Mouse (Mus musculus): Measurements from ENCODE around the gene Gpr4.

GRCm38 (mm10) chr7:19211041-19211675 is 1.2 kb upstream of the Gpr4 start:
- no peak for TF ChIP-seq ZC3H11A (IDR thresholded peaks at IDR 0.05; ENCODE audit: borderline replicate concordance, low read depth, low read length)
- TF ChIP-seq CHD2 (IDR thresholded peaks at IDR 0.05; ENCODE audit: low read depth, low read length), result no peak
- no peak for TF ChIP-seq ZNF384 (IDR thresholded peaks at IDR 0.05; ENCODE audit: low read depth, low read length)
- no peak for TF ChIP-seq HCFC1 (IDR thresholded peaks at IDR 0.05; ENCODE audit: borderline replicate concordance, insufficient read depth, low read length)
